Mouse (Mus musculus): ENCODE results near the gene Aox2.

Aox2 gene

GRCm38 (mm10) chr1:58289863-58290469, 11.8 kb downstream of the Aox2 start:
- DNase-seq: no peak

DNA sequence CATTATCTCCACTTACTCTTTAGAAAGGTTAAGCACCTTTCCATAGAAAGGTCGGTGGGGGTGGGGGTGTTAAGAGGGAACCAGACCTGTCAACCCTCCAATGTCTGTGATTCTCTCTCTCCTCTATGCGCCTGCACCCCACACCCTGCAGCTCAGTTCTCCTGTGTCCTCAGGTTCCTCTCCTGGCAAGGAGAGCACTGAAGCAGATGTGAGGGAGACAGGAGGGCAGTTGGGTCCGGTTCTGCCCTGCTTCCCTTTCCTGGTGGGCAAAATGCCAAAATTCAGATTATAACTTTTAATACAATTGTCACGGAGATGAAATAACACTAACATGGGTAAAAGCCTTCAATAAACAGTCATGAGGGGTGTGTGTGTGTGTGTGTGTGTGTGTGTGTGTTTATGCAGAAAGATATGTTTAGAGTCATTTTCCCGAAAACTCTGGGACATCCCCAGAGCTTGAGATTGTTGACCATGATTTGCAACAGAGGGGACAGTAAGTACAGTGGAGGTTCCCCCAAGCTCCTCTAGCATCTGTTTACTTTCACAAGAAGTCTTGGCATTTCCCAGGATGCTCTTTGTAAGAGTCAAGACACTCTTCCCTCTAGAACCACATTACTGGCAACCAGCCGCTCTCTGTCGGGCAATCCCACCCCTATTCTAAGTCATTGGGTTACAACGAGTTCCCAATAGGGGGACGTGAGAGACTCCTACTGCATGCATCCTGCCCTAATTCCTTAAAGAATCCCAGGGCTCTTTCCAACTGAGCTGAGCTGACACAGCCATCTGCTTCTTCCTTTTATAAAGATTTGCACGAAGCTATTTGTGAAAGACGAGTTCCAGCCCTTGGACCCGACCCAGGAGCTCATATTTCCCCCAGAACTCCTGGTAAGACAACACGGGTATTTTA, 13.5 kb downstream of the Aox2 start:
- no peak for DNase-seq

- no peak for DNase-seq
Measured at GRCm38 (mm10) chr1:58294730-58295129, 16.6 kb downstream of the Aox2 start.

DNA sequence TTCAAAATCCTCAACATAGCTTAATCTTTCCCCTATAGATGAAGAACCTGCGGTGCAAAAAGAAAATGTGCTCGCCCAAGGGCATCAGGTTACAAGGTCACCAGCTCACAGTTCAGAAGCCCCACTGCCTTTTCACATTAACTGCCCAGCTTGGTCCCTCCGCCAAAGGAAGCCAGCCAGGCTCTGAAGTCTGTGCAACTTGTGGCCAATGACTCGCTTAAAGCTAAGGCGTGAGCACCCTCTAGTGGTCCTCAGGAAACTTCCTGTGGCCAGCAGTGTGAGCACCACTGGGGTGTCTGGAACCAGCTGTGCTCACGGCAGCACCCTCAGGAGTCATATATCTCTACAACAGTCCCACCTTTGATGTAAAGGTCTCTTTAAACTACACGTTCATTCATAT, 18.2 kb downstream of the Aox2 start:
- peak; percentile 75 to 88 for DNase-seq

DNA sequence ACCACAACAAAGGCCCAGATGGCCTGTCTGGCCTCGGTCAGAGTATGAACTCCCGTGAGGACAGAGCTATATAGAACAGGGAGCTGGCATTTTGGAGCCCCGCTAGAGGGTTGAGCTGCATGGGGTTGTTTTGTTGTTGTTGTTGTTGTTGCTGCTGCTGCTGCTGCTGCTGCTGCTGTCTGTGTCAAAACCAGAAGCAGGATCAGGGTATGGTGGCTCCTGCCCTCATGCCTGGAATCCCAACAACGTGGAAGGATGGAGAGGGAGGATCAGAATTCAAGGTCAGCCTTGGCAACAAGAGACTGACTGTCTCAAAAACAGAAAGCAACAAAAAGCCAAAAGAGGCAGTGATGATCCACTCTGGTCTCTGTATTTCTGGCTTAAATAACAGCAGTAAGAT, 18.7 kb downstream of the Aox2 start:
- DNase-seq: no peak

- no peak for DNase-seq
Measured at GRCm38 (mm10) chr1:58298347-58298746, 20.2 kb downstream of the Aox2 start.

- DNase-seq: no peak
Measured at GRCm38 (mm10) chr1:58301073-58301472, 22.9 kb downstream of the Aox2 start.

DNA sequence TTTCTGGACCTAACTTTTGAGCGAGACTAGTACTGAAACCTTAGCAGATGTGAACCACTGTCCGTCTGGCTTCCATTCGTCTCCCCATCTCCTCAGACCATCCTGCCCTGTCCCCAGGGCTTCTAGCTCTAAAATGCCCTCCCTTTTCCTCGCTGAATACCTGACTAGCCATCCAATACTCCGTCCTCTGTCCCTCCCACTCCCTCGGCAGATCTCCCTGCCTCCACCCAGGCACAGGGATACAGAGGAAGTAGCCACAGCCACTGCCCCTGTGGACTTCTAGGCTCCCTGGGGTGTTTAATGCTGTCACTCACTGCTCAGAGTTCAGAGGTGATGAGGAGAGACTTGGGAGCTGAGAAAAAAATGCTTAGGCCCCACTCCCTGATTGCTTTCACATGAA, 23.9 kb downstream of the Aox2 start:
- no peak for DNase-seq

DNA sequence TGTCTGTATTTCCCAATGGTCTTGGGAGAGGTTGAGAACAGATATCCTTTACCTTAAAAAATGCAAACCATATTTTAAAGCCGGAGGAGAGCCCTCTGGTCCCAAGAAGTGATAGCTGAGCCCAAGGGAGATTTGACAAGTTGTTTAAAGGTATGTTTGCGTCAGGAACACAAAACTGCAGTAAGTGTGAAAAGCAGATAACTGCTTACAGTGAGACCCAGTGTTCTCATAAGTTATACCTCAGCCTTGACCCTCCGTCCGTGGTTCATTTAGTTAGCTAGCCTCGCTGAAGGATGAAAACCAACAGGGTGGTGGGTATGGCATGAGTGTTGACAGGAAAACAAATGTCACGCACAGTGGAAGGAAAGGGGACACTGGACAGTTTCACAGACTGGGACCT, 24.9 kb downstream of the Aox2 start:
- DNase-seq: no peak

- DNase-seq: no peak
Measured at GRCm38 (mm10) chr1:58303726-58304125, 25.6 kb downstream of the Aox2 start.

- DNase-seq: no peak
Measured at GRCm38 (mm10) chr1:58304296-58304695, 26.2 kb downstream of the Aox2 start.

- peak; percentile 32 to 50 for DNase-seq
Measured at GRCm38 (mm10) chr1:58307181-58307580, 29.1 kb downstream of the Aox2 start.

DNA sequence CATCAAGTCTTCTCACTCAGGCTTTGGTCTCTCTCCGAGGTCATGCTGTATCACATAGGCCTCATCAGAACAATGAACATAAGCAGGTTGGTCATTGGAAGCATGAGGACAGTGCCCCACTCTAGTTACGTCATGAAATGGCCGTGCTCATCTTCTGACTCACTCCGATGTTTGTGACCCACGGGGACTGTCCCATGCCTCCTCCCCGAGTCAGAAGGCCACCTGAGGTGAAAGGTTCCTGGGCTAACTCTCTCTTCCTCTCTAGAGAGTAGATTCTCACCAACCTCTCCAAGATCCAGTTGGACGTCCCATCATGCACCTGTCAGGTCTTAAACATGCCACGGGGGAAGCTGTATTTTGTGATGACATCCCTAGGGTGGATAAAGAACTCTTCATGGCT, 30.5 kb downstream of the Aox2 start:
- no peak for DNase-seq

GRCm38 (mm10) chr1:58309853-58310252, 31.7 kb downstream of the Aox2 start:
- DNase-seq: no peak

DNA sequence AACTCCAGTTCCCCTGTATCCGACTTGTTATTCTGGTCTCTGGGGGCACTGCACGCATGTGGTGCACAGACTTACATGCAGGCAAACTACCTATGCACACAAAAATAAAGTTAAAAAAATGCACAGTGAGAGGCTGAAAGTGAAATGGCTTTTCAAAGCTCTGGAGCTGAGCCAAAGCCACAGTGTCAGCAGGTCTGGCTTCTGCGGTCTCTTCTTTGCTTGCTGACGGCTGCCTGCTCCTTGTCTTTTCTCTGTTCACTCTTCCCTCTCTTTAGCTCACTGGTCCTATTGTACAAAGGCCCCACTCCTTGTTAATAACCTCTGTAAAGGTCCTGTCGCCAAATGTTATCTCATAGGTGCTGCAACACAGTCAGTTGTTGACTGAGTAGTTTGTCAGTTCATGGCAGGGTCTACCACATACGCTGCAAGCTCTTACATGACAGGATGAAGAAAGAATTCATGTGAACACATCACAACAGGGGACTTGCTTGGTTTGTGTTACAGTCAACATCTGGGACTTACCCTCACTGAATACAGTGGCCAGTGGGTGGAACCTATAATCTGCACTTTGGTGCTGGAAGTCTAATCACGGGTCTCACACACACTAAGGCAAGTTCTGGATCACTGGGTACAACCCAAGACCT, 33.2 kb downstream of the Aox2 start:
- no peak for DNase-seq

DNA sequence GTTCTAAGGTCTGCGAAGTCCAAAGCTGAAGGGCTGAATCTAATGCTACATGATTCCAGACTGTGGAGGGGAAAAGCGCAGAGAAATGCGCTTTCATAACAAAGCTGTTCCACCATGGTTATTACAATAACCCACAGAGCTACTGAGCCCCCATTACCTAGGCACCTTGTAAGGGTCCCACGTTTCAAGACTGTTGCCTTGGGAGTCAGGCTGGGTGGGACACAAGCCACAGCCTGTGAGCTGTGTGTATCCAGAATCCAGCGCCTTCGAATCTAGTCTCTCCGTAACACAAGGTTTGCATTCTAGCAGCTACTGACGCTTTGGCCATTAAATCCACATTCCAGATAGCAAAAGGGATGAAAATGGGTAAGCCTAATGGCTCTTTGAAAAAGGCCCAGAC, 35.0 kb downstream of the Aox2 start:
- DNase-seq: no peak

- DNase-seq: no peak
Measured at GRCm38 (mm10) chr1:58315532-58315931, 37.4 kb downstream of the Aox2 start.

DNA sequence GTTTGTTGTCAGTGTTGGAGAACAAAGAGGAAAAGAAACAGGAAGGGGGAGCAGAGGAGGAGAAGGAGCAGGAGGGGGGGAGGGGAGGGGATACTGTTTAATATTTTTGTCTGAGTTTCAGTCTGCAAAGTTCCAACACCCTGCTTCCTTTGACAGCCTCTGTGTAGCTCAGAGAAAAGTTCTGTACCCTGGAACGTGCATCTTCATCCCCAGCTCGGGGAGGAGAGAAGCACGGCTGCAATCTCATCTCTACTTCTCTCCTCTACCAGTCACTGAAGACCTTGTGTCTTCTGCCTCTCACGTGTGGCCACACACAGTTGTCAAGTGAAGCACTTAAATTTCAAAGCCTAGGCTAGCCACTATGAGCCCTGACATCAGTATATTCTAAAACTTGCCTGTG, 55.1 kb downstream of the Aox2 start:
- no peak for DNase-seq

DNA sequence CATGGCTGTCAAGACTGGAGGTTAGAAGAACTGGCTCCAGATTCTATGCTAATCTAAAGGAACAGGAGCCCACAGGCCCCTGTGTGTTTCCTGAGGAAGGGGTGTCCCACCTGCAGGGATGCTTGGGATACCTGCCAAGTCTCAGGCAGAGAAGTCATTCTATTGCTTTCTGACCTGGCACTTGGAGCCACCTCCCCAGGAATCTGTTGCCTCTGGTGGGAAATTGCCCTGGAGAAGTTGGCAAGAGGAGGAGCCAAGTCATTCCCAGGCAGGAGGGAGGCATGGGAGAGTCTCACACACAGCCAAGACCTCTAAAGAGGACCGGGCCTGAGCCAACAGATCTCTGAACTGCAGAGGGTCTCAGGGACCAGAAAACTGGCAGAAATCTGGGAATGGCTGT, 61.8 kb downstream of the Aox2 start:
- DNase-seq: no peak

DNA sequence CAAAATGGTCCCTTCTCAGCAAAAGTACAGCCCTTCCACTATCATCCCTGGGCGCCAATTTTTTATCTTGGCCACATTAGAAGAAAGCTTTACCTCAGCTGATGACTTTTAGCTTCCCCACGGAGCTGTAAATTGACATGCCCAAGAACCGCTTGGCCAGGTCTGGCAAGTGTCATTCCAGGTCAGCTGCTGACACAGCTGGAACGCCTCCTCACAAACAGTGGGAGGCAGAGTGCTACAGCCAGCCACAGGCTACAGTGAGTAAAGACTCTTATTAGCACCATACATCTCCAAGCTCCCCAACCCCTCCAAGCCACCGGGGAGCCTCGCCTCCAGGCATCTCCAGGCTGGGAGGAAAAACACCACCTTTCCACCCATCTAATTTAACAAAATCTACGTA, 63.5 kb downstream of the Aox2 start:
- DNase-seq: peak; percentile 66 to 74

GRCm38 (mm10) chr1:58343861-58344260, 65.7 kb downstream of the Aox2 start:
- DNase-seq: no peak

DNA sequence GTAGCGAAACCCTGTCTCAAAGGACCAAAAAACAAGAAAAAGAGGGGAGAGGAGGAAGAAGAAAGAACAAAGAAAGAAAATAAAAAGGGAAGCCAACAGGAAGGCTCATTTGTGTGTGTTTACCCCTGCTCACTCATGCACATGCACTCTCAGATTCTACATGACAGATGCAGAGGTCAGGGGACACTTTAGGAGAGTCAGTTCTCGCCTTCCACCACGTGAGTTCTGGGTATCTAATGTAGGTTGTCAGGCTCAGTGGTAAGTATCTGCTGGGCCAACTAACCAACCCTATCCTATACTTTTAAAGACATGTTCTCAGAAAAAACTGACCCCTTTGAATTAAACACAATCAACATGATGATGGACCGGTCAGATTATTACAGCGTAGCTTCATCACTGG, 66.4 kb downstream of the Aox2 start:
- no peak for DNase-seq

GRCm38 (mm10) chr1:58346159-58346558, 68.0 kb downstream of the Aox2 start:
- DNase-seq: no peak

GRCm38 (mm10) chr1:58348712-58349111, 70.6 kb downstream of the Aox2 start:
- DNase-seq: no peak

Data from kidney, postnatal 36 days (tissue).